Mouse (Mus musculus) T-helper 17 cell (primary cell): Measurements from ENCODE around the gene Lhpp.

ENCODE experiments used
- in situ Hi-C, 2 experiments: fragments of 300-600 bp; cut with MboI, MseI; formaldehyde crosslinking; loops; 1 replicate in 1 of 2; 2 replicates in 1 of 2; pipeline ENCODE4 v1.15.1; 2025; ENCODE audit warnings: high pct_unique_total_duplicates in 2 of 2

Gene Lhpp

DNA sequence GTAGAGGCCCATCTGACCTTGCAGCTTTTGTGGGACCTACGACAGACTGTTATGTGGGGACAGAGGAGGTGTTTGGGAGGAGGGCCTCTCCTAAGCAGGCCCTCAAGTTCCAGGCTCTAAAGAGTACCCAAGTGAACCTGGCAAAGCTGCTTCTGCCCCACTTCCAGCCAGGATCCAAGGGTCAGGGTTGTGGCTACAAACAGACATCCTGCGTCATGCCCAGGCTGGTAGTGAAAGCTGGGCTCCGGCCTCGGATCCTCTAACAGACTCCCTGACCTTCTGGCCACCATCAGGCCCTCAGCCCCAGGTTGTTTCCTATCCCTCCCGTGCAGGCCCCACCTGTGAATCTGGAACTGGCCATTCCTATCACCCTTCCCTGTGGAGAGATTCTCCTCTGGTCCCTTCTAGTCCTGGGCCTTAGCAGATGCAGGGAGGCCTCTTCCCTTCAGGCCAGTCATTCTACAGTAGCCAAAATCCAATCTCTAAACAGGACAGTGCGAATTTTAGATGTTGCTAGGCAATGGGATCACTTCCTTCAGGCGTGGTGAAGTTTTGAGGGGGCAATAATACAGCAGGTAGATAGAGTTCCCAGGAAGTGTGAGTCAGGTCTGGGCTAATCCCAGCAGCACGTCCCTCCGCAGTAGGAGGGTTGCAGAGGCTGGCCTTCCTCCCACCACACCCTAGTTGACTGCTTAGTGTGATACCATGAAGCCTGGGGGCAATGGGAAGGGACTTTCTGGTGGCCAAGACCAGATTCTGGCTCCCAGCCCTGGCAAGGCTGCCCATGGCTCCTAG is 93.3 kb downstream of the Lhpp start:
- in situ Hi-C loops = no loop called here

DNA sequence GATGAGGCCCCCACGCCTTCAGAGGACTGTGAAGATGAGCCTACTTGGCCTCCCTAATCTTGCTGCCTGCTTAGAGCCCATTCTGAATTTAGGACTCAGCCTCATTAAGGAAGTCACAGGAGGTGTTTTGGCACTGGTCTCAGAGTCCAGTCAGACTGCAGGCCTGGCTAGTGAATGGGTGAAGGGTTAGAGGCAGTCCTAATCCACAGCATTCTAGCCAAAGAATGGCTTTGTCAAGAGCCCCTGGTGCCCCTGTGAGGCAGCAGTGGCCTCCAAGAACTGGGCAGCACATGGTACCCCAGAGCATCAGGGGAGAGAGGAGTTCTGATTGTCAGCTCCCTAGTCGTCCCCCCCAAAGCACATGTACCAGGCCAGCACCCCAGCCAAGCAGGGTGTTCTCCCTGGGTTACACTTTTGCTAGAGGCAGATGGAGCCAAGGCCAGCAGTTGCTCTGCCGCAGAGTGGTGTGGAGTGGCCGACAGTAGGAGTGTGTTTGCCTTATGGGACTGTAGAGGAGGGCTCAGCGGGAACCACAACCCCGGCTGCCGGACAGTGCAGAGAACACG is 94.0 kb downstream of the Lhpp start:
- in situ Hi-C loops = no loop called here

DNA sequence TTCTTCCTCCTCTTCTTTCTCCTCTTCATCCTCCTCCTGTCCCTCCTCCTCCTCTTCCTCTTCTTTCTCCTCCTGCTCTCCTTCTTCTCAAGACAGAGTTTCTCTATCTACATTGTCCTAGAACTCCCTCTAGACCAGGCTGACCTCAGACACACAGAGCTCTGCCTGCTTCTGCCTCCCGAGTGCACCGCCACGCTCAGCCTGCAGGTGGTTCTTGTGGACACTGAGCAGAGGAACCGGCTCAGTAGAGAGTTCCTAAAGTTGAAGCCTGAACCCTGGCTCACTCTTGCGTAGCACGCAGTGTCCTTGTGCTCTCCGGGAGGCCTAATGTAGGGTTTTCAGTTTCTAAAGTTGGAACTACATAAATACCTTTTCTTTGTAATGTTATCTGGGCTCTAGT is 94.7 kb downstream of the Lhpp start:
- in situ Hi-C loops = loop anchor here in 1 of 2 experiments (5.0 kb wide), 1 partner anchor 38 kb away; no protein-coding TSS in a partner anchor

DNA sequence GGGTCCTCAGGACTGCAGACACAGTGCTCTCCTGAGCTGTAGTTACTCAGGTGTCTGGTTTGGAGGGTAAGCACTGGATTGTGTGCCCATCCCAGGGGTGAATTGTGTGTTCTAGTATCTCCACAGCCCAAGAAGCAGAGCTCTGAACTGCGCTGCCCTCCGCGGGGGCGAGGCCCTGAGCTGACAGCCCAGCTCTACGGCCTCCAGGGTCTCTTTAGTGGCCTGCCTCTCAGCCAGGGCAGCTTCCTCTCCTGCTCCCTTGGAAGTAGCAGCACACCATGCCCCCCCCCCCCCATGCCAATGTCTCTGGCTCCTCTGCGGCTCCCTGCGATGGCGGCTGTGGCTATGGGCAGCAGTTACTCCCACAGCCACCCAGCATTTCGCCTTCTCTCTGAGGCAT is 101.1 kb downstream of the Lhpp start:
- in situ Hi-C loops = no loop called here

DNA sequence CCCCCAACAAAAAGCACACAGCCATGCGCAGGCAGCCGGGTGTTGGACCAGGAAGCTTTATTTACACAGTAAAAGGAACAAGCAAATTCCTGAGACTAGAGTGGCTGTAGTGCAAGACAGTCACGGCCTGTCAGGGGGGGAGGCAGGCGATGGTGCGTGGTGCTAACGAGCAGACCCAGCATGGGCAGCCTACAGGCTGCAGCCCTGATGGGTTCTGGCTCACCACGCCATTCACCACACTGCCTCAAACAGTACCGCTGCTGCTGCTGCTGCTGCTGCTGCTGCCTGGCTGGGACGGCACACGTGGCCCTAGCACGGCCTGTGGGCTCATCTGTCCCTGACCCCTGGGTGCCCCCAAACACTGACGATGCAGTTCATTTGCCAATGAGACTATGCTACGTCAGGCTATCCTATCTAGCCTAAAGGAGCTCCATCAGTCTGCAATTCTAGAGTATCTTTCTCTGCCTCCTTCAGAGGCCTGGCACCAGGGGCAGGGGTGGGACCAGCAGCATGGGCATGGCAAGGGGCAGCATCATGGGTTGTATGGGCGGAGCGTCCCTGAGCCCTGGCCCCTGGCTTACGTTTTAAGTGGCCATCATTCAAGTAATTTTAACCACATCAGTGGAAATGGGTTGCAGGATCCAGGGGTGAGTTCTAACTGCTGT is 101.7 kb downstream of the Lhpp start:
- in situ Hi-C loops = no loop called here

DNA sequence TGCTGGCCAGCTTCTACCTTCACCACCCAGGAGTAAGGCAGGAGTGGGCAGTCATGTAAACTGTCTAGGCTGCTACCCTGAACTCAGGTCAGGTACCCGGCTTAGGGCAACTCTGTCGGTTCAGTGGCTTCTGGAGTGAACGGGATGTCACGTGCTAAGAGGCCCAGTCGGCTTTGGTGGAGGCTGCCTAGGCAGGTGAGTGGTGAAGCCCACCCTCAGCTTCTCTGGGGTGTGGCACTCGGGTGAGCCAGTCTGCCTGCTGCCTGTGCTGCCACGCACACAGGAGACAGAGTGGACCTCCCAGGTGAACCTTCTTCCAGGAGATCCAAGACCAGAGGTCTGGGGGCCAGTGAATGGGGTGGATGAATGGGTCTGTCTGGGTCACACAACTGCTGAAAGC is 102.5 kb downstream of the Lhpp start:
- in situ Hi-C loops = no loop called here

DNA sequence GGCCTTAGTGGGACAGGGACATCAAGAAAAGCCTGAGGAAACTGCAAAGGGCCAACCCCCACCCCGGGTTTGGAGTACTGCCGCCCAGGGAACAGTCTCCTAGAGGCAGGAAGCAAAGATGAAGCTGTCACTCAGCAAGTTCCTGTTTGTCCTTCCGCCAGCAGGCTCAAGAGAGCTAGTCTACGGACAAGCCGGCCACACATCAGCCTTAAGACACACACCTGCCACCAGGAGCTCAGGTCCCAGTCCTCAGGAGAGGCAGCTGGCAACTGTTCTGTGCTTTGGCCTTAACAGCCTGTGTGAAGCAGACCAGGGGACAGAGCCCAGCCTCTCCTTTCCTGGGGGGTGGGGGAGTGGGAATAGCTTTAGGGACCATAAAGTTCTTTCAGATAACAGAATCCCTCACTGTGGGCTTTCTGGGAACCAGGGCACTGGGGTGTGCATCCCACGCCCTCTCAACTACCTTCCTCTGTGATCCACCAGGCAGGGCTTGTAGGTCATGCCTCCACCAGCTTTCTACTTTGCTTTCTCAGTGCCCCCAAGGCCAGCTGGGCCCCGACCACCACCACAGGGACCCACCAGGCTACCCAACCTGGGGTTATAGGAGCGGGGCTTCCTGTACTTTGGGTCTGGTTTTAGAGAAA is 103.2 kb downstream of the Lhpp start:
- in situ Hi-C loops = no loop called here

DNA sequence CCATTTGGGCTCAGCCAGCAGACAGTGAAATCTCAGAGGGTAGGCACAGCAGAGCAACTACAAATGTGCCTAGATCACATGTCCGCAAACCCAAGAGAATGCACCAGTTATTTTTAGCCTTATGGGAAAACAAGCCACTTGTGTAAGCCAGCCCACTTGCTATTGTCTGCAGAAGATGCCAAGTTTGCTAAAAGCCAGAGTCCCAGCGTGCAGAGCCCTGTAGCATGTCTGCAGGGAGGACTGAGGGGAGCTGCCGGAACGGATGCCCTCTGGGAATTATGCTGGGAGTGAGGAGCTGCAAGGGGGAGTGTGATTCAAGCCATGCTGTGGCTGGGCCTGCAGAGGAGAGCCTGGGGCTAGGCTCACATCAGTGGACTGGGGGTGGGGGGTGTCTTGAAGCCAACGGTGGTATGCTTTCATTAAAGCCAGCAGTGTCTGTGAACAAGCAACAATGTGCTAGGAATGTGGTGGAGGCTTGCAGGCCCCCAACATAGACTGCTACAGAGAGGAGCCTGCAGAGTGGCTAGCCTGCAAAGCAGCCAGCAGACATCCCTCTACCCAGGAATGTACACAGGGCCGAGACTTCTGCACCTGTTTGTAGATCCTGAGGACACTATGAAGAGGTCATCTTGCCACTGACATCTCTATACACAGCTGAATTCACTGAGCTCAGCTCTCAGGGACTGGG is 103.9 kb downstream of the Lhpp start:
- in situ Hi-C loops = no loop called here

DNA sequence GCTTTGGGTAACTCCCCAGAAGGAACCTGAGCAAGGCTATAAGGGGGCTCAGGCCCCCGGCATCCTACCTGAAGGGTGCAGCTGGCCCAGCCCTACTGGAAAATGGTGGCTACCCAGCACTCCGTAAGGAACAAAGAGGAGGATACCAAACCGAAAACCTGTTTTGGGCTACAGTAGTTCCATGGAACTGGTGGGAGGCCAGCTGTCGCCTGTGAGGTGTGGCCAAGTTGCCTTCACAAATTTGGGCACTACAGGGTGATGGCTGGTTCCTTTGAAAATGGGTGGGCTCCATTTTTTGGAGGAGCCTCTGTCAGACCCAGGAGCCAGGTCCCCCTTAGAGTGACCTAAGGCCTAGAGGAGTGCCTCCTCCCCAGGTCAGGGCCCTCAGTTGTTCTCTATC is 104.8 kb downstream of the Lhpp start:
- in situ Hi-C loops = no loop called here

DNA sequence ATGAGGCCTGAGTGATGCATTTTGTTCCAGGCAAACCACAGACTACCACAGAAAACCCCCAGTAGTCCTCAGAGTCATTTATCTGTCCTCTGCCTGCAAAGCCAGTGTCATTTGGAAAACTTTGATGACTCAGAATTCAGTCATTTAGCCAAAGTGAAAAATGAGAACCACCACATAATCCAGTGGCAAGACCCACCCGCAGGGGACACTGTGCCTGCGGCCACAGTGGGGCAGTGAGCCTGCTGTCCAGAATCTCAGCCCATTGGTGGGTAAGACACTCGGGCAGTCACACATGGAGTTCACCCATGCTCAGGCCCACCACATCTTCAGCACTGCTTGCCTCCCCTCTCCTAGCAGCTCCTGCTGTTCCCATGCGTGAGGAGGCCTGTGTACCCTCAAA is 109.1 kb downstream of the Lhpp start:
- in situ Hi-C loops = no loop called here

DNA sequence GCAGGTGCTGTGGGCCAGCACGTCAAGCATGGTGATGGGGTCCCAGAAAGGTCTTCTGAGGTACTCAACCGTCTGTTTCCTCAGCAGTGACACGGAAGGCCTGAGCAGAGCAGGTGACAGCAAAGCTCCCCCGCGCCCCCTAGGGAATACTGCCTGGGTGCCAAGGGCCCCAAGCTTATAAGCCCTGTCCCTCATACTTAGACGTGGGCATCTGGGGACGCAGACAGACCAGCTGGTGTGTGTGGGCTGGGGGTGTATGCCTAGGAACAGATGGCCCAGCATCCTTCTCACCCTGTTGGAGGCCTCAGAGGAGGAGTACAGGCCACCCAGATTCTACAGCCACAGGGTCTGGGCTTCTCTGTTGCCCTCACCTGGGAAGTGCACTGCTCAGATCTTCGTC is 110.1 kb downstream of the Lhpp start:
- in situ Hi-C loops = no loop called here

DNA sequence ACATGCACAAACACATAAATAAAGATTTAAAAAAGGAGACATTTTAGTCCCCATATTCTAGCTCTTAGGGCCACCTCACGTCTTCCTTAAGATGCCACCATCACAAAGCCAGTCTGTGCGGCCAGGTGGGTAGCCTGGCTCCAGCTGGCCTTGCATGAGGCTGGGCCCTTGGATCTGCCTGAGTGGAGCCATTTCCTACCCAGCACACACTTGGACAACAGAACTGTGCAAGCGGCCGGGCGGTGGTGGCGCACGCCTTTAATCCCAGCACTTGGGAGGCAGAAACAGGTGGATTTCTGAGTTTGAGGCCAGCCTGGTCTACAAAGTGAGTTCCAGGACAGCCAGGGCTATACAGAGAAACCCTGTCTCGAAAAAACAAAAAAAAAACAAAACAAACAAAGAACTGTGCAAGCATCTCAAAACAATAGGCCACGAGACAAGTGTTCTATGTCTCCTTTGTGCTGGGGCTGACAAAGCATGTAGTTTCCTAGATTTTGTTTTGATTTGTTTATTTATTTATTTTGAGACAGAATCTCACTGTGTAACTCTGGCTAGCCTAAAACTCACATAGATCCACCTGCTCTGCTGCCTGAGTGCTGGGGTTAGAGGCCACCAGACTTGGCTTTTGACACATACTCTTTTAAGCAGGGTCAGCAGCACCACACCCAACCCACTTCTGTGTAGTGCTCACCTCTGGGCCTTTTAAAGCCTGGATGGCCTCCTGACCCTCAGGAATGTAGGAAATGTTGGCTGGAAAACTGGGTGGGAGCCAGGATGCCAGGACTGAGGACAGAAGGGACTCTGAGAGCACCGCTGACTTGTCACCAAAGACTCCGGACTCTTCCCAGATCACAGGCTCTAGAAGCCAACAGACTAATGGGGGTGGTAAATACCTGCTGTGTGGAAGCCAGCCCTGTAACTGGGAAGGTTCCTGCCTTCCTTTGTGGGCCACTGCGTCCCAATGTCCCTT is 112.2 kb downstream of the Lhpp start:
- in situ Hi-C loops = no loop called here

DNA sequence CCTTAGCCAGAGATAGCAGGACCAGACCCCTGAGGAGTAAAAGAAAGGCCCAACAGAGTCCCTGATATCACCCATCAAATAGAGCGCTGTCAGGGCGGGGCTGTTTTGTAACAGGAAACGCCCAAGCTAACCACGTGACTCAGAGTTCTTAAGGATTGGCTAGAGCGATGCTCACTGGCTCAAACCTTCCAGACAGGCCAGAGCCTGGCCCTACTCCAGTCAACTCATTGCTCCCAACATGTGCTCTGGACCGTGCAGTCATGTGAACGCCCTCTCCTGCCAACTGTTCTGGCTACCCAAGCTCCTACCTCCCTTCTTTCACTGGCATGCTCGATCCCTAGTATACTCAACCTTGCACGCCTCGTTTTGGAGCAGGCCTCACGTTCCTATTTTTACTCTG is 113.5 kb downstream of the Lhpp start:
- in situ Hi-C loops = no loop called here

DNA sequence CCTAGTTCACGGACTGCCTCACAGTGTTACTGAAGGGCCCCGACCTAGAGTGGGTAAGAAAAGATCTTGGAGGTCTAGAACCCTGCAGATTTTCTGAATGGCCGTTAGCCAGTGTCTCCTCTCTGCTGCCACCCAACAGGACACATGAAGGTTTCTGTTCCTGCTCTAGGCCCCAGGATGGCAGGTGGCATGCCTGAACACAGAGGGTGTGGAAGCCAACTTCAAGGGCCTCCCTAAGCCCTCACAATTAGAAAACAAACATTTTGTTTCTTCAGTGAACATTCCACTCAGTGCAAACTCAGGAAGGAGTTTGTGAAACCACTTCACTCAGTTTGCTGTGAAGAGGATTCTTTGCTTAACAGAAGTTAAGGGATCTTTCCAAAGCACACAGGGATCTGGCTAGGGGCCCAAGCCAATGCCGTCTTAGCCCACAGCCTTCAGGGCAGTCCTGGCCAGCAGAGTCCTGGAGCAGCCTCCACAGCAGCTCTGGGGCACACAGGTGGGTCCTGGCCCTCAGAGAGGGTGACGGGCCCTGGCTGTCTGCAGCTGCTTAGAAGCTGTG is 114.1 kb downstream of the Lhpp start:
- in situ Hi-C loops = loop anchor here in 1 of 2 experiments (5.0 kb wide), 1 partner anchor 83 kb away; no protein-coding TSS in a partner anchor

DNA sequence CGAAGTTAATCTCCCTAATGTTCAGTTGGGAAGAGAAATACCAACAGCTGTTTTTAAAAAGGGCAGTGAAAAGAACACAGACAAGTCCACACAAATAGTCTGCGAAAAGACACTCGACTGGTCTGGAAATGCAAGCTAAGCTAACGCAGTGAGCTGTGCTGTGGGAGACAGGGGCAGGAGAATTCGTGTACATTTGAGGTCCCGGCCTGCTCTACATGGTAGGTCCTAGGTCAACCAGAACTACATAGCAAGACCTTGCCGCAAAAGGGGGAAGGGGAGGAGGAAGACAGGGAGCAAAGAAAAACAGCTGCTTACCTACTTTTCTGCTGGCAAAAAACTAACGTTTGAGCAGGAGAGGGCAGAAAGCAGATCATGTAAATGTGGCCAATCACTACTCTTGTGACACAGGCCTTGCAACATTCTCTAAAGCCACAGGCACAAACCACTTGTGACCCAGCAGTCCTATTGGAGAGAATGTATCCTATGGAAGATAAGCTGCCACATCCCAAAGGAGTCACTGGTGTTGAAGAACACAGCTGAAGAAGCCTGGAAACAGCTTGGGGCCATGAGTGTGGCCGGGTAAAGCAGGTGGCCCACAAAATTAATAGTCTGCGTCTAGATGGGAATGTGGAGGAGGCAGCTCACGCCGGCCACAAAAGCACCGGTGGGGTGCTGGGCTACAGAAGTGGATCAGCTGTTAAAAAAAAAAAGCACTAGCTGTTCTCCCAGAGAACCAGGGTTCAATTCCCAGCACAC is 115.8 kb downstream of the Lhpp start:
- in situ Hi-C loops = loop anchor here in 1 of 2 experiments (5.0 kb wide), 1 partner anchor 81 kb away; no protein-coding TSS in a partner anchor

DNA sequence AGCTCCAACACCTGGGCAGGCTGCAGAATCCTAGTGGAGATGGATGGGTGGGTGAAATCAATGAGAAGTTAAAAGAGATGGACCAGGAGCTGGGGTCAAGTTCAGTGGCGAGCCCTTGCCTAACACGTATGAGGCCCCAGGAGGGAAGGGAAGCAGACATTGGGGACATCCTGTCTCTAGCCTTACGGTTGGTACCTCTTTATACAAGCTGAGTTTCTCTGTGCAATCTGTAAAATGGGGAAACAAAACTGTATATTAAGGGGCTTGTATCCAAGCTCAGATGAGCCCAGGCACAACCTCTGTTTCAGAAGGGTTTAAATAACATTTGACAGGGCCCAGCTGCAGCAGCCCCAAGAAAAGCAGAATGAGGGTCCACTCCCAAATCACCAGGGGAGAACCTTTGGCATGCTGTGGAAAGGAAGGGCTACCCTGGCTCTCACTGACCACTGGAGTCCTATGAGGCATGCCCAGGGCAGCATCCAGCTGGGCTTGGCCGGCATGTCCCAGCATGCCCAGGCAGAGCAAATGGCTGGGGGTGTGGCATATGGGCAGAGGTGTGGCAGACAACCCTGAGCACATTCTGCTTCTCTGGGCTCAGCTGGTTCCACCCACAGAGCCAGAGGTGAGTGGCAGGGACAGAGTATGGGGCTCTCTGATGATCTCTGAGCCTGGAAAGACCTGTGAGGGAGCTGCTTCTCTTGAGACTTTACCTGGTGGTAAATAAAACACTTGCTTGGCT is 118.8 kb downstream of the Lhpp start:
- in situ Hi-C loops = loop anchor here in 1 of 2 experiments (5.0 kb wide), 1 partner anchor 78 kb away; no protein-coding TSS in a partner anchor

DNA sequence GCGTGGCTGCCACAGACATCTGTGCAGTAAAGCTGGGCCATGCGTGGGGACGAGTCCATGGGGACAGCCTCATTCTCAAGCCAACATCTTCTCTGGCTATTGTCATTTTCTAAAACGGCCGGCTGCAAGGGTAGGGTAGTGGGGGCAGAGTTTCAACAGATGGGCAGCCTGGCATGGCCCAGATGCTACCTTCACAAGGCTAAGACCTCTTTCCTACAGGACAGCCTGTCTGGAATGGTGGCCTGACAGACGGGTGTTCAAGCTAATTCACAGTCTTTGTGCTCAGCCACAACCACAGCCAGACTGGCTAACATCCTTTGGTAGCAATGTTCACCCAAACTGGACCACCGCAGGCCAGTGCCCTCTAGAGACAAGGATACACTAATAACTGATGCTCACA is 120.1 kb downstream of the Lhpp start:
- in situ Hi-C loops = no loop called here

DNA sequence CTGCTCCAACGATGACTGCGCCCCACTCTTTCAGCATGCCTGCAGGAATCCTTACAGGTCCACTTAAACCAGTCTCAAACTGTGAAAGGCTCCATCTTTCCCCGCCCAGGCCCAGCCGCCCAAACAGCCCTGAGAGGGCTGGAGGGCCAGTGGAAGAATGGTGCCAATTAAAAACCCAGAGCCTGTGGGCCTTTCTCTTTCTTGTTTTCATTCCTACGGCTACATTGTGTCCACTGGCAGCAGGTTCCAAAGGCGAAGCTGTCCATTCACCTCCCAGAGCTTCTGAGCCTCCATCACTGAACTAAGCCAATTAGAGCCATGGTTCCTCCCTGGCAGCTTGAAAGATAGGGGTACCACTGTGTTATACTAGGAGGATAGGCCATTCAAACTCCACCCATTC is 121.1 kb downstream of the Lhpp start:
- in situ Hi-C loops = no loop called here
